Mouse (Mus musculus): Measurements from ENCODE around the gene Sbf1. TPM values are rescaled to one million over a fixed set of nuclear protein-coding genes. Genes with fewer than 3 reads are reported as not detected.

The Sbf1 gene
- polyA plus RNA-seq, 1 experiment from 2014 or later: 81.8 TPM

DNA sequence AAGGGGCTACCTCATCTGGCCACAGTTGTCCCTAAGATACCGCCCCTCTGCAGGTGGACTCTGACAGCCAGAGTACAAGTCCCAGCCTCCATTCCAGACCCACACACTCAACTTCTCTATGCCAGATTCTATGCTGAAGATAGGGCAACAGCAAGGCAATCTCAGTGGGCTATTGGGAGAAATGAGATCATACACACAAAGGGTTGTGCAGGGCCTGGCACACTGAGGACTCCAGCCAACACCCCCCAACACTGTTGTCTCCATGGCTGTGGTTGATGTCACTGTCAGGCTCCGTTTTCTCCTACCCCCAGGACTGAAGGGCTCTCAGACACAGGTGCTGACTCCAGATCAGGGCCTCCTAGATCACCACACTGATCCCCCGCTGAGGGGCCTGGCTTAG lies 1.0 kb downstream of the Sbf1 start:
- H3K36me3 ChIP-seq: no peaks in the 10 kb centered on the region
- H3K9ac ChIP-seq: peak overlapping the region; percentile 90
- WGBS: 38% methylated on average over 3 of the region's 3 CpGs
- H3K4me2 ChIP-seq: peak overlapping the region; percentile 94
- ATAC-seq (ENCODE audit: low read depth): no peak
- H3K27me3 ChIP-seq: no peaks in the 10 kb centered on the region
- peak overlapping the region; percentile 98 for H3K4me3 ChIP-seq
- no peaks in the 10 kb centered on the region for H3K9me3 ChIP-seq
- H3K4me1 ChIP-seq (replicated peaks): peaks cover 59% of the 10 kb centered on the region
- H3K27ac ChIP-seq (replicated peaks): no peak overlapping the region

DNA sequence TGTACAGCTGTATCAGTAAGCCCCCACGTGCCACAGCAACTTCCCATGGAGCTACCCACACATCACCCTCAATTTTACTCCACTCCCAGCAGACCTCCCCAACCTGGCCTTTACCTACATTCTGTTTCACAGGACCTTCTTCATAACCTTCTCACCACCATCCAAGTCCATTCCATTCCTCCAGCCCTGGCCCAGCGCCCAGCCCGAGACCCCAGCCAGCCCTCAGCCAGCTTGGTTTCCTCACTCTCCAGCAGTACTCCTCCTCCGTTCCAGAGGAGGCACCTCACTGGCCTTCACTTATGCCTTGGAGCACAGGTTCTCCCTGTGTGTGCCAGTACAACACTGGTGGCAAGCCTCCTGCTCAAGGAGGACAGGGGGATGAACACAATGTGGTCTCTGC lies 1.8 kb downstream of the Sbf1 start:
- Histone ChIP-seq H3K4me2 (peak overlapping the region; percentile 94), H3K36me3 (no peaks in the 10 kb centered on the region), H3K27ac (replicated peaks) (no peak overlapping the region), H3K27me3 (no peaks in the 10 kb centered on the region), H3K9me3 (no peaks in the 10 kb centered on the region), H3K4me3 (0 out of 2 replicates have a peak overlapping the region, but pooled peaks have one; percentile 98), H3K4me1 (replicated peaks) (peaks cover 67% of the 10 kb centered on the region), H3K9ac (peak overlapping the region; percentile 90; the same call in 1 of the 2 replicates)
- 88% methylated on average over 4 of the region's 4 CpGs for WGBS
- no peak for ATAC-seq (ENCODE audit: low read depth)

- Histone ChIP-seq H3K27me3 (no peaks in the 10 kb centered on the region), H3K4me2 (no peak overlapping the region), H3K4me3 (no peak overlapping the region), H3K9me3 (no peaks in the 10 kb centered on the region), H3K36me3 (peaks cover 24% of the 10 kb centered on the region), H3K4me1 (replicated peaks) (peaks cover 64% of the 10 kb centered on the region), H3K27ac (replicated peaks) (no peak overlapping the region), H3K9ac (0 out of 2 replicates have a peak overlapping the region, but pooled peaks have one; percentile 12)
- WGBS: 53% methylated on average over 6 of the region's 6 CpGs
- no peak for ATAC-seq (ENCODE audit: low read depth)
Measured at GRCm38 (mm10) chr15:89309962-89310498, 5.1 kb downstream of the Sbf1 start.

DNA sequence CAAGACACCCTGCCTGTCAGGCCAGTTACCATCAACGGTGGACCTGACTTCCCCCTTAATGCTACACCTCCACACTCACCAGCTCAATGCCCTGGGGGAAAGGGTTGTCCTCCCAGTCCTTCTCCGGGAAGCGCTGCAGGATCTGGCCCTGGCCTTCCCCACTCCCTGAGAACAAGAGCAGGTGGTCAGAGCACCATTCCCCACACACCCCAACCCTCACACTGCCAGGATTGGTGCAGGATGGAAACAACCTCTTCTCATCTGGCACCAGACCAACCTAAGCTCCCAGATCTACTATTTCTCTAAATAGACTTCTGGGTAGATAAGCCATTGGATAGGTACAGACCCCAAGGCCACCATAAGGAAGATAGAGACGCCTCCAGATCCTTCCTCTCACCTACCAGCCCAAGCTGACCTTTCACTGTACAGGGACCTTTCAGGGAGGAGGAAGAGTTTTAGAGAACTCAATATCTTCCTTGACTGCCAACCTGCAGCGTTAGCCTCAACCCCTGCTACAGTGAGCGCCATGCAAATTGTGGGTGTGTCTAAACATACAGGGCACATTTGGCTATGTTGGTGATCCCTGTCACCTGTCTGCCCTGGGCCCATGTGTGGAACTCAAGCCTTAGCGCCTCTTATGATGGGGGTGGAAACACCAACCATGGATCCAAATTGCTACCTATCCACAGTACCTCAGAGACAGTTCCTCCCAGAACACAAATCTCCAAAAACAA lies 6.5 kb downstream of the Sbf1 start:
- Histone ChIP-seq H3K4me3 (no peak overlapping the region), H3K4me1 (replicated peaks) (peaks cover 53% of the 10 kb centered on the region), H3K9me3 (no peaks in the 10 kb centered on the region), H3K36me3 (peaks cover 39% of the 10 kb centered on the region), H3K27me3 (no peaks in the 10 kb centered on the region), H3K4me2 (no peak overlapping the region), H3K9ac (no peak overlapping the region), H3K27ac (replicated peaks) (no peak overlapping the region)
- WGBS: 94% methylated on average over 7 of the region's 7 CpGs
- no peak for ATAC-seq (ENCODE audit: low read depth)

DNA sequence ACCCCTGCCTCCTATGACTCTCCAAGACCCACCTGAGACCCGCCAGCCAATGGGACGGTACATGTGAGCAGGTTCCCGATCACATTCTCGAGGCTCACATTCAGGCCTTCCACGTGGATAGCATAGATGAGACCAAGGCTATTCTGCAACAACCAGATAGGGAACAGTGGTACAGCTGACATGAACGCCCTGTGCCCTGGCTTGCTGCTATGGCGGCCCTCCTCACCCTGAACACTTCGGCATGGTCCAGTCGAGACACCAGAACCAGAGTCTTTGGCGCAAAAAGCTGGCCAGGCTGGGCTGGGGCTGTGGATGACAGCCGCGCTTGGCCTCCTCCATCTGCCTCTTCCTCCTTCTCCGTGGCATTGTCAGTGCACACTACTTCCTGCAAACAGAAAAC lies 7.7 kb downstream of the Sbf1 start:
- Histone ChIP-seq H3K4me2 (no peak overlapping the region), H3K4me3 (no peak overlapping the region), H3K9me3 (no peaks in the 10 kb centered on the region), H3K27me3 (no peaks in the 10 kb centered on the region), H3K9ac (no peak overlapping the region), H3K4me1 (replicated peaks) (peaks cover 42% of the 10 kb centered on the region), H3K36me3 (peaks cover 50% of the 10 kb centered on the region), H3K27ac (replicated peaks) (no peak overlapping the region)
- no peak for ATAC-seq (ENCODE audit: low read depth)
- 89% methylated on average over 13 of the region's 13 CpGs for WGBS

- H3K9me3 ChIP-seq: no peaks in the 10 kb centered on the region
- H3K4me3 ChIP-seq: no peak overlapping the region
- no peak overlapping the region for H3K9ac ChIP-seq
- 64% methylated on average over 1 of the region's 1 CpGs for WGBS
- H3K27me3 ChIP-seq: no peaks in the 10 kb centered on the region
- ATAC-seq (ENCODE audit: low read depth): no peak
- no peak overlapping the region for H3K4me2 ChIP-seq
- peaks cover 65% of the 10 kb centered on the region for H3K36me3 ChIP-seq
- peaks cover 27% of the 10 kb centered on the region for H3K4me1 ChIP-seq (replicated peaks)
- no peak overlapping the region for H3K27ac ChIP-seq (replicated peaks)
Measured at GRCm38 (mm10) chr15:89305966-89306365, 9.1 kb downstream of the Sbf1 start.

GRCm38 (mm10) chr15:89300600-89300999 lies 14.5 kb downstream of the Sbf1 start:
- no peak overlapping the region for H3K4me2 ChIP-seq
- no peak for ATAC-seq (ENCODE audit: low read depth)
- H3K4me1 ChIP-seq (replicated peaks): no peaks in the 10 kb centered on the region
- no peak overlapping the region for H3K27ac ChIP-seq (replicated peaks)
- H3K36me3 ChIP-seq: peaks cover 95% of the 10 kb centered on the region
- no peak overlapping the region for H3K9ac ChIP-seq
- H3K27me3 ChIP-seq: no peaks in the 10 kb centered on the region
- no peaks in the 10 kb centered on the region for H3K9me3 ChIP-seq
- H3K4me3 ChIP-seq: no peak overlapping the region
- WGBS: 96% methylated on average over 8 of the region's 8 CpGs

GRCm38 (mm10) chr15:89300180-89300579 lies 14.9 kb downstream of the Sbf1 start:
- H3K27me3 ChIP-seq: no peaks in the 10 kb centered on the region
- H3K4me1 ChIP-seq (replicated peaks): no peaks in the 10 kb centered on the region
- peaks cover 95% of the 10 kb centered on the region for H3K36me3 ChIP-seq
- no peak overlapping the region for H3K4me3 ChIP-seq
- no peak overlapping the region for H3K9ac ChIP-seq
- WGBS: 95% methylated on average over 13 of the region's 13 CpGs
- H3K4me2 ChIP-seq: no peak overlapping the region
- H3K27ac ChIP-seq (replicated peaks): no peak overlapping the region
- no peak for ATAC-seq (ENCODE audit: low read depth)
- no peaks in the 10 kb centered on the region for H3K9me3 ChIP-seq

DNA sequence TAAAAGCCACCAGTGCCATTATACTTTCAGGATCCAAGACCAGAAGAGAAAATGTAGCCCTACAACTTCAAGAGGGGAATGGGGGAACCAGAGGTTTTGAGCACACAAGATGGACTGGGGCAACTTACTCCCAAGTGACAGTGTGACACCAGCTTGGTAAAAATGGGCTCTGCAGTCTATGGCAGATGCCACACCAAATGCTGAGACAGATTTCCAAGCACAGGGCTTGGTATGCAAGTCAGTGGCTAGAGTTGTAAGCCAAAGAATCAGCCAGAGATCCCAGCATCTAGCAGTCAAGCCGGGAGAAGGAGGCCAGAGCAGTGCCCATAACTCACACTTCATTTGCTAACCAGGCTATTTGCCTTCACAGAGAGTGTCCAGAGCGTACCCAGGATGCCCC lies 17.4 kb downstream of the Sbf1 start:
- Histone ChIP-seq H3K36me3 (peaks cover 95% of the 10 kb centered on the region), H3K9me3 (no peaks in the 10 kb centered on the region), H3K4me1 (replicated peaks) (no peaks in the 10 kb centered on the region), H3K4me3 (no peak overlapping the region), H3K27me3 (no peaks in the 10 kb centered on the region), H3K27ac (replicated peaks) (no peak overlapping the region), H3K4me2 (no peak overlapping the region), H3K9ac (no peak overlapping the region)
- WGBS: 84% methylated on average over 2 of the region's 2 CpGs
- ATAC-seq (ENCODE audit: low read depth): no peak

DNA sequence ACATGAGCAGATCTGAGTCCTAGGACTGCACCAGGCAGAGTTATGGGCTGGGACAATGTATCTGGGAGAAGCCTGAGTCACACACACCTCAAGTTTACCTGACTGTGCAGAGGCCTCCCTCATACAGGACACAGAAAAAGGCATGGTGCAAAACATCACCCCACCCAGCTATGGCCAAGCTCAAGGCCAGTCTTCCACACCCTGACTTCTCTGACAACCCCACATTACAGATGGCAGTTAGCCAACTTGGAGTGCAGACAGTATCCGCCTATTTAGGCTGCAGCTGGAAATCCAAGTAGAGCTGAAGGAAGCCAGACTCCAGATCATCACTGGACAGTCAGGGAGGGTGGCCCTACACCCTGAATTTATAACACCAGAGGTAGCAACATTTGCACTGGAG lies 18.6 kb downstream of the Sbf1 start:
- Histone ChIP-seq H3K4me1 (replicated peaks) (no peaks in the 10 kb centered on the region), H3K27ac (replicated peaks) (no peak overlapping the region), H3K4me2 (no peak overlapping the region), H3K4me3 (no peak overlapping the region), H3K27me3 (no peaks in the 10 kb centered on the region), H3K36me3 (peaks cover 95% of the 10 kb centered on the region), H3K9ac (no peak overlapping the region), H3K9me3 (no peaks in the 10 kb centered on the region)
- ATAC-seq (ENCODE audit: low read depth): no peak
- WGBS: 79% methylated on average over 1 of the region's 1 CpGs

GRCm38 (mm10) chr15:89295580-89296165 lies 19.4 kb downstream of the Sbf1 start:
- 93% methylated on average over 8 of the region's 8 CpGs for WGBS
- no peak for ATAC-seq (ENCODE audit: low read depth)
- H3K4me1 ChIP-seq (replicated peaks): no peaks in the 10 kb centered on the region

DNA sequence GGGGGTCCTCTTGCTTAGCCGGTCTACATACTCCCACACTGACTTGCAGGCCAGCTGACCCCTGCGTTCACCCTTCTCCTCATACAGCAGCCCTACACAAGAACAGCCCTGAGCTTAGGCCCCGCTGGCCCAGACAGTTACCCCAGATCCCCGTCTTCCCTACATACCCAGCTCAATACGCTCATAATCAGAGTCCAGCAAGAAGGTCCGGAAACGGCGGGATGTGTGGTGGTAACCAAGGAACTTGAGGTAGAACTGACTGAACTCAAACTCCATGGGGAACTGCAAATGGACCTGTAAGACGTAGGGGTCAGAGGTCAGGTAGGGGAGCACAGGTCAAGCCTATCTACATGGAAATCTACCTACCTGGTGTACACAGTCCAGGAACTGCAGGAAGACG lies 21.3 kb downstream of the Sbf1 start:
- Histone ChIP-seq H3K4me3 (no peak overlapping the region), H3K27me3 (no peaks in the 10 kb centered on the region), H3K4me2 (no peak overlapping the region), H3K4me1 (replicated peaks) (no peaks in the 10 kb centered on the region), H3K9me3 (no peaks in the 10 kb centered on the region), H3K27ac (replicated peaks) (no peak overlapping the region), H3K9ac (no peak overlapping the region), H3K36me3 (peaks cover 97% of the 10 kb centered on the region)
- no peak for ATAC-seq (ENCODE audit: low read depth)
- WGBS: 95% methylated on average over 10 of the region's 10 CpGs

More at GRCm38 (mm10) chr15:89295580-89296165, 19.4 kb downstream of the Sbf1 start:
- H3K4me3 ChIP-seq: no peak overlapping the region
- H3K36me3 ChIP-seq: peaks cover 95% of the 10 kb centered on the region
- H3K27me3 ChIP-seq: no peaks in the 10 kb centered on the region
- H3K9me3 ChIP-seq: no peaks in the 10 kb centered on the region
- H3K4me2 ChIP-seq: no peak overlapping the region
- no peak overlapping the region for H3K27ac ChIP-seq (replicated peaks)
- no peak overlapping the region for H3K9ac ChIP-seq
